In the genomic region with DNA sequence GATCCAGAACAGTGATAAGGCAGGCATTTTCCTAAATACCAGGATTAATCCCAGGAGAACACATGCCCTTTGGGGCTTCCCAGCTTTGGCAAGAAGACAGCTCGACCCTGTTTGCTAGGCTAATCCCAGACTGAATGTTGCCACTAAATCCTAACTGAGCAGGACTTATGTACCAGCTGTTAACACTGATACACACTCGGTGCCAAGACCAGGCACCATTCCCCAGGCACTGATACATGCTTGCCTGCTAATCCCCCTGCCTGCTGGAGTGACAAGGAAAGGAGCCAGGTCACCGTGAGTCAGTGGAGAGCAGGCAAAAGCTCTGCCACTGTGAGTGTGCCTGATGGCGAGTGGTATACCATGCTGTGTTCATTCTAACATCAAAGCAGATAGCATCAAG, we compare ENCODE assay signal across 12 mouse cellular contexts.
A peak's percentile ranks its signal among the peaks of the same experiment; 100 is the strongest.
DNase-seq lines count a peak whose midpoint lies in the region; ATAC-seq and TF ChIP-seq lines count a peak whose summit lies in the region.
"Had no signal": no experiment of that assay in that cellular context is flagged by ENCODE, and none has a peak within 500 bp of the region (broad histone marks: within the 10 kb centered on the region; RNA-seq: fewer than 3 reads in every experiment).

No protein-coding gene starts in this region.

- H3K4me3 ChIP-seq in kidney, embryonic 16.5 days (ENCODE audit: low read length), result no peak overlapping the region
- H3K4me3 ChIP-seq in hindbrain, embryonic 15.5 days, result no peak overlapping the region
- H3K4me3 ChIP-seq in liver, postnatal 0 days (ENCODE audit: low read depth, low read length), result no peak overlapping the region

- WGBS in kidney, embryonic 16.5 days, result 57% methylated on average over 4 of the region's 4 CpGs
- WGBS in hindbrain, embryonic 15.5 days, result 36% methylated on average over 4 of the region's 4 CpGs
- 58% methylated on average over 4 of the region's 4 CpGs for WGBS in liver, postnatal 0 days (ENCODE audit: insufficient replicate concordance)

- no peak overlapping the region for H3K9ac ChIP-seq in kidney, embryonic 16.5 days (replicated peaks; ENCODE audit: low read length)
- H3K9ac ChIP-seq in hindbrain, embryonic 15.5 days, result no peak overlapping the region
- no peak overlapping the region for H3K9ac ChIP-seq in liver, postnatal 0 days (replicated peaks)

- no peak overlapping the region for H3K27ac ChIP-seq in kidney, embryonic 16.5 days (ENCODE audit: low read length)
- no peak overlapping the region for H3K27ac ChIP-seq in hindbrain, embryonic 15.5 days (replicated peaks)
- no peak overlapping the region for H3K27ac ChIP-seq in liver, postnatal 0 days (ENCODE audit: low read depth)

- ATAC-seq in kidney, embryonic 16.5 days (ENCODE audit: low FRiP score, low TSS enrichment), result 0 out of 2 replicates have a peak, but pooled peaks have one; percentile 31
- ATAC-seq in hindbrain, embryonic 15.5 days (ENCODE audit: low FRiP score, low read depth), result peak; percentile 72
- no peak for ATAC-seq in liver, postnatal 0 days

- H3K27me3 ChIP-seq in kidney, embryonic 16.5 days (ENCODE audit: insufficient read depth, low read length), result no peaks in the 10 kb centered on the region
- H3K27me3 ChIP-seq in hindbrain, embryonic 15.5 days, result no peaks in the 10 kb centered on the region
- no peaks in the 10 kb centered on the region for H3K27me3 ChIP-seq in liver, postnatal 0 days (ENCODE audit: insufficient read depth, low read length)

- no peaks in the 10 kb centered on the region for H3K36me3 ChIP-seq in kidney, embryonic 16.5 days (ENCODE audit: insufficient read depth, low read length)
- H3K36me3 ChIP-seq in hindbrain, embryonic 15.5 days, result no peaks in the 10 kb centered on the region
- no peaks in the 10 kb centered on the region for H3K36me3 ChIP-seq in liver, postnatal 0 days (replicated peaks; ENCODE audit: insufficient read depth, low read length)

- no peaks in the 10 kb centered on the region for H3K9me3 ChIP-seq in kidney, embryonic 16.5 days (ENCODE audit: low read length)
- no peaks in the 10 kb centered on the region for H3K9me3 ChIP-seq in hindbrain, embryonic 15.5 days
- no peaks in the 10 kb centered on the region for H3K9me3 ChIP-seq in liver, postnatal 0 days (ENCODE audit: low read length)

- TF ChIP-seq EP300 in liver, postnatal 0 days (IDR thresholded peaks at IDR 0.05; ENCODE audit: low read depth), result no peak

- DNase-seq in cerebellum, postnatal 10 days, result peak; percentile 80 to 91
- DNase-seq in cerebellum, adult 8-10 months, result no peak
- DNase-seq in kidney, postnatal 36 days, result no peak
- DNase-seq in retina, adult 2 months (ENCODE audit: low read depth, low spot score), result peak; percentile 15
- no peak for DNase-seq in liver, postnatal 0 days
- no peak for DNase-seq in kidney, postnatal 14 days
- DNase-seq: kidney, adult 18-20 months; layer of hippocampus, postnatal 36 days; lung, adult 18-20 months; right cerebral cortex, postnatal 25 days had no signal

- no peak for TF ChIP-seq CTCF in liver, postnatal 0 days (IDR thresholded peaks at IDR 0.05; ENCODE audit: low read depth)

- 0 out of 2 replicates have a peak, but pooled peaks cover 4% of the 10 kb centered on the region for H3K4me1 ChIP-seq in kidney, embryonic 16.5 days (ENCODE audit: insufficient read depth, low read length)
- H3K4me1 ChIP-seq in hindbrain, embryonic 15.5 days (replicated peaks), result peaks cover 10% of the 10 kb centered on the region
- H3K4me1 ChIP-seq in liver, postnatal 0 days (ENCODE audit: insufficient read depth), result no peaks in the 10 kb centered on the region

- no peak overlapping the region for H3K4me2 ChIP-seq in kidney, embryonic 16.5 days (replicated peaks; ENCODE audit: low read depth, low read length)
- no peak overlapping the region for H3K4me2 ChIP-seq in hindbrain, embryonic 15.5 days
- H3K4me2 ChIP-seq in liver, postnatal 0 days (ENCODE audit: low read depth, low read length), result no peak overlapping the region

Comparison
In these comparisons a context has a peak if more than half of its experiments do, and no peak if none do; other contexts are left out.
1. DNase-seq: peak in cerebellum, postnatal 10 days (2 of 2) and retina, adult 2 months (single experiment); none in cerebellum, adult 8-10 months (single experiment), kidney, postnatal 36 days (0 of 2), liver, postnatal 0 days (single experiment) and kidney, postnatal 14 days (single experiment).